Mouse (Mus musculus) embryonic stem cell, embryonic (primary cell): ENCODE measurements around the gene Hgf.

ENCODE experiments used
- CTCF ChIA-PET, 4 experiments: fragments of 300-600 bp in 2 of 4; fragments of 350-600 bp in 2 of 4; sonication (Branson Sonifier 250); formaldehyde crosslinking; loops; one replicate each; lab custom pipeline; 2022; ENCODE audit warnings: inconsistent platforms in 2 of 4; lab: Charles Lee
- POLR2A ChIA-PET, 4 experiments: fragments of 300-600 bp in 2 of 4; fragments of 350-600 bp in 2 of 4; sonication (Branson Sonifier 250); formaldehyde crosslinking; loops; one replicate each; lab custom pipeline; 2022; ENCODE audit warnings: antibody characterized with exemption in 4 of 4, inconsistent platforms in 1 of 4; lab: Charles Lee

Gene Hgf

GRCm38 (mm10) chr5:16553304-16554047, at the start of gene Hgf:
TSS of gene Hgf (plus strand) at chr5:16553495.
- ChIA-PET CTCF (interaction anchor here (0.5 to 1.1 kb wide), 5 partner anchors 36 to 260 kb away, joined by 3 to 9 read pairs (median 4); no protein-coding TSS in a partner anchor), POLR2A (interaction anchor here in 1 of 4 experiments (1.2 kb wide), 1 partner anchor 127 kb away, joined by 3 read pairs; no protein-coding TSS in a partner anchor)

GRCm38 (mm10) chr5:16506702-16507350, 46.5 kb upstream of the Hgf start:
- POLR2A ChIA-PET = no interaction called here
- CTCF ChIA-PET = no interaction called here

- POLR2A ChIA-PET = no interaction called here
- CTCF ChIA-PET = no interaction called here
Measured at GRCm38 (mm10) chr5:16531619-16532277, 21.5 kb upstream of the Hgf start.

GRCm38 (mm10) chr5:16538067-16538466, 15.2 kb upstream of the Hgf start:
- ChIA-PET CTCF (no interaction called here), POLR2A (no interaction called here)

- ChIA-PET POLR2A (no interaction called here), CTCF (no interaction called here)
Measured at GRCm38 (mm10) chr5:16541561-16542116, 11.7 kb upstream of the Hgf start.

GRCm38 (mm10) chr5:16547490-16547889, 5.8 kb upstream of the Hgf start:
- POLR2A ChIA-PET = no interaction called here
- CTCF ChIA-PET = no interaction called here

GRCm38 (mm10) chr5:16552647-16553046, 648 bp upstream of the Hgf start:
- POLR2A ChIA-PET = interaction anchor here in 1 of 4 experiments (1.2 kb wide), 1 partner anchor 127 kb away, joined by 3 read pairs; no protein-coding TSS in a partner anchor

GRCm38 (mm10) chr5:16560247-16560646, 7.0 kb downstream of the Hgf start:
- CTCF ChIA-PET = interaction anchor here in 1 of 4 experiments (0.5 kb wide), 1 partner anchor 14 kb away, joined by 6 read pairs; no protein-coding TSS in a partner anchor
- POLR2A ChIA-PET = no interaction called here

More at GRCm38 (mm10) chr5:16552647-16553046, 648 bp upstream of the Hgf start:
- CTCF ChIA-PET = interaction anchor here in 1 of 4 experiments (1.1 kb wide), 1 partner anchor 35 kb away, joined by 3 read pairs; no protein-coding TSS in a partner anchor

GRCm38 (mm10) chr5:16568997-16569396, 15.7 kb downstream of the Hgf start:
- ChIA-PET POLR2A (no interaction called here), CTCF (no interaction called here)

GRCm38 (mm10) chr5:16577882-16578742, 24.8 kb downstream of the Hgf start:
- ChIA-PET CTCF (no interaction called here), POLR2A (no interaction called here)

GRCm38 (mm10) chr5:16595699-16596098, 42.4 kb downstream of the Hgf start:
- CTCF ChIA-PET = no interaction called here
- POLR2A ChIA-PET = no interaction called here

- ChIA-PET POLR2A (no interaction called here), CTCF (no interaction called here)
Measured at GRCm38 (mm10) chr5:16597996-16598395, 44.7 kb downstream of the Hgf start.

GRCm38 (mm10) chr5:16601463-16601862, 48.2 kb downstream of the Hgf start:
- ChIA-PET POLR2A (no interaction called here), CTCF (interaction anchor here in 1 of 4 experiments (0.5 kb wide), 1 partner anchor 287 kb away, joined by 3 read pairs; no protein-coding TSS in a partner anchor)

- ChIA-PET POLR2A (no interaction called here), CTCF (no interaction called here)
Measured at GRCm38 (mm10) chr5:16632996-16633395, 79.7 kb downstream of the Hgf start.

- ChIA-PET POLR2A (no interaction called here), CTCF (no interaction called here)
Measured at GRCm38 (mm10) chr5:16646417-16646816, 93.1 kb downstream of the Hgf start.

GRCm38 (mm10) chr5:16647701-16648100, 94.4 kb downstream of the Hgf start:
- ChIA-PET POLR2A (interaction anchor here in 1 of 4 experiments (0.6 kb wide), 1 partner anchor 29 kb away, joined by 3 read pairs; no protein-coding TSS in a partner anchor), CTCF (no interaction called here)

- CTCF ChIA-PET = no interaction called here
- POLR2A ChIA-PET = interaction anchor here in 1 of 4 experiments (0.6 kb wide), 1 partner anchor 292 kb away, joined by 3 read pairs; no protein-coding TSS in a partner anchor
Measured at GRCm38 (mm10) chr5:16650240-16650639, 96.9 kb downstream of the Hgf start.

- CTCF ChIA-PET = no interaction called here
Measured at GRCm38 (mm10) chr5:16654022-16654421, 100.7 kb downstream of the Hgf start.

More at GRCm38 (mm10) chr5:16654022-16654421, 100.7 kb downstream of the Hgf start:
- POLR2A ChIA-PET = no interaction called here
